Comparison of ENCODE assay signal across 8 mouse cellular contexts in genomic region chr6:70804632-70805031, GRCm38 (mm10). TPM values are rescaled to one million over a fixed set of nuclear protein-coding genes. Genes with fewer than 3 reads are reported as not detected.
DNase-seq lines count a peak whose midpoint lies in the region; ATAC-seq lines count a peak whose summit lies in the region.

No protein-coding gene starts in this region.

- peak; percentile 30 to 47 for DNase-seq in right cerebral cortex, adult 2 months (ENCODE audit: low spot score in 2 of 2)
- DNase-seq in right cerebral cortex, postnatal 36 days (ENCODE audit: low spot score in 2 of 2), result no peak
- peak; percentile 81 for DNase-seq in adipocyte (ENCODE audit: low spot score)
- DNase-seq in liver, embryonic 11.5 days (ENCODE audit: low spot score), result peak; percentile 56
- DNase-seq in urinary bladder, postnatal 36 days (ENCODE audit: low spot score in 2 of 2), result no peak

- no peaks in the 10 kb centered on the region for H3K36me3 ChIP-seq in hindbrain, embryonic 16.5 days (ENCODE audit: control insufficient read depth, insufficient read depth, low read length)
- no peaks in the 10 kb centered on the region for H3K36me3 ChIP-seq in liver, embryonic 11.5 days (ENCODE audit: control insufficient read depth, insufficient read depth, low read length)
- H3K36me3 ChIP-seq in neural tube, embryonic 12.5 days, result no peaks in the 10 kb centered on the region

- H3K27me3 ChIP-seq in hindbrain, embryonic 16.5 days (replicated peaks; ENCODE audit: control insufficient read depth, insufficient read depth, low read length), result no peaks in the 10 kb centered on the region
- H3K27me3 ChIP-seq in liver, embryonic 11.5 days (replicated peaks; ENCODE audit: control insufficient read depth, insufficient read depth, low read length), result no peaks in the 10 kb centered on the region
- no peaks in the 10 kb centered on the region for H3K27me3 ChIP-seq in neural tube, embryonic 12.5 days (replicated peaks)

- no peaks in the 10 kb centered on the region for H3K9me3 ChIP-seq in hindbrain, embryonic 16.5 days (ENCODE audit: control insufficient read depth, low read length)
- no peaks in the 10 kb centered on the region for H3K9me3 ChIP-seq in liver, embryonic 11.5 days (ENCODE audit: control insufficient read depth, low read length)
- no peaks in the 10 kb centered on the region for H3K9me3 ChIP-seq in neural tube, embryonic 12.5 days

- H3K27ac ChIP-seq in hindbrain, embryonic 16.5 days (ENCODE audit: low read depth, low read length), result no peak overlapping the region
- no peak overlapping the region for H3K27ac ChIP-seq in liver, embryonic 11.5 days (ENCODE audit: low read depth, low read length)
- H3K27ac ChIP-seq in neural tube, embryonic 12.5 days, result no peak overlapping the region

- no peak overlapping the region for H3K9ac ChIP-seq in hindbrain, embryonic 16.5 days (ENCODE audit: low read depth, low read length)
- no peak overlapping the region for H3K9ac ChIP-seq in liver, embryonic 11.5 days (ENCODE audit: low read depth, low read length)
- H3K9ac ChIP-seq in neural tube, embryonic 12.5 days, result no peak overlapping the region

- ATAC-seq in erythroblast, adult 5-6 weeks (replicated peaks; ENCODE audit: low FRiP score, poor library complexity, severe bottlenecking), result peak; percentile 84
- ATAC-seq in hindbrain, embryonic 16.5 days, result peak; percentile 37
- peak; percentile 19; the same call in 1 of the 2 replicates for ATAC-seq in liver, embryonic 11.5 days (replicated peaks; ENCODE audit: low FRiP score)
- peak; percentile 19; the same call in 1 of the 2 replicates for ATAC-seq in neural tube, embryonic 12.5 days (ENCODE audit: low FRiP score, low read depth)

- no peak overlapping the region; the same call in 1 of the 2 replicates for H3K4me3 ChIP-seq in hindbrain, embryonic 16.5 days (ENCODE audit: low read length)
- H3K4me3 ChIP-seq in liver, embryonic 11.5 days (ENCODE audit: low read depth, low read length), result peak overlapping the region; percentile 20; the same call in 1 of the 2 replicates
- H3K4me3 ChIP-seq in neural tube, embryonic 12.5 days, result no peak overlapping the region

- H3K4me1 ChIP-seq in hindbrain, embryonic 16.5 days (ENCODE audit: control insufficient read depth, insufficient read depth, low read depth, low read length), result peaks cover 5% of the 10 kb centered on the region
- H3K4me1 ChIP-seq in liver, embryonic 11.5 days (replicated peaks; ENCODE audit: control insufficient read depth, insufficient read depth, low read length), result 0 out of 2 replicates have a peak, but pooled peaks cover 3% of the 10 kb centered on the region
- 0 out of 2 replicates have a peak, but pooled peaks cover 3% of the 10 kb centered on the region for H3K4me1 ChIP-seq in neural tube, embryonic 12.5 days

- WGBS in hindbrain, embryonic 16.5 days, result 25% methylated on average over 3 of the region's 3 CpGs
- 24% methylated on average over 3 of the region's 3 CpGs for WGBS in liver, embryonic 11.5 days
- WGBS in neural tube, embryonic 12.5 days, result 27% methylated on average over 3 of the region's 3 CpGs

- H3K4me2 ChIP-seq in hindbrain, embryonic 16.5 days (ENCODE audit: low read length), result peak overlapping the region; percentile 30
- H3K4me2 ChIP-seq in liver, embryonic 11.5 days, result peak overlapping the region; percentile 66
- peak overlapping the region; percentile 31; the same call in 1 of the 2 replicates for H3K4me2 ChIP-seq in neural tube, embryonic 12.5 days (replicated peaks)

RNA-seq across cellular contexts. Expression of gene Rpia, which starts 12.6 kb away (rescaled TPM):
- 31.1 and 33.4 TPM in 2 replicates for total RNA-seq in erythroblast, adult 5-6 weeks (2015; ENCODE audit: low replicate concordance)
- 42.4 and 55.0 TPM in 2 replicates for total RNA-seq in erythroblast, adult 5-6 weeks (2017; ENCODE audit: low replicate concordance)
- 2.1 and 2.3 TPM in 2 replicates for polyA plus RNA-seq in hindbrain, embryonic 16.5 days (2015; fragmentation: Nextera tagmentation; extraction: Ambion mirVana)
- polyA plus RNA-seq in liver, embryonic 11.5 days (2014; fragmentation: Nextera tagmentation; extraction: Ambion mirVana), result 6.5 and 8.6 TPM in 2 replicates
- 2.9 and 3.6 TPM in 2 replicates for polyA plus RNA-seq in neural tube, embryonic 12.5 days (2016; fragmentation: Nextera tagmentation; extraction: Ambion mirVana)

RNA-seq across cellular contexts. Expression of gene Eif2ak3, which starts 39.7 kb away (rescaled TPM):
- total RNA-seq in erythroblast, adult 5-6 weeks (2015; ENCODE audit: low replicate concordance), result 2.7 and 7.1 TPM in 2 replicates
- total RNA-seq in erythroblast, adult 5-6 weeks (2017; ENCODE audit: low replicate concordance), result 7.2 and 7.8 TPM in 2 replicates
- polyA plus RNA-seq in hindbrain, embryonic 16.5 days (2015; fragmentation: Nextera tagmentation; extraction: Ambion mirVana), result 10.4 and 11.8 TPM in 2 replicates
- 6.1 and 7.4 TPM in 2 replicates for polyA plus RNA-seq in liver, embryonic 11.5 days (2014; fragmentation: Nextera tagmentation; extraction: Ambion mirVana)
- polyA plus RNA-seq in neural tube, embryonic 12.5 days (2016; fragmentation: Nextera tagmentation; extraction: Ambion mirVana), result 17.2 and 17.7 TPM in 2 replicates

Comparison
In these comparisons a context has a peak if more than half of its experiments do, and no peak if none do; other contexts are left out.
1. DNase-seq: peak in right cerebral cortex, adult 2 months (2 of 2), adipocyte (single experiment) and liver, embryonic 11.5 days (single experiment); none in right cerebral cortex, postnatal 36 days (0 of 2) and urinary bladder, postnatal 36 days (0 of 2).
2. ATAC-seq: peak in every context shown above with its lines; median percentile 84 in erythroblast, adult 5-6 weeks; 37 in hindbrain, embryonic 16.5 days; 19 in liver, embryonic 11.5 days; 19 in neural tube, embryonic 12.5 days.
3. Peak in every context shown above with its lines, with median percentiles within 50 percentile points of each other: H3K4me2 ChIP-seq.